Mouse (Mus musculus): ENCODE results near the gene Olfr709-ps1. TPM values are rescaled to one million over a fixed set of nuclear protein-coding genes. Genes with fewer than 3 reads are reported as not detected.

The Olfr709-ps1 gene
- polyA plus RNA-seq, 1 experiment from 2014 or later, result not detected

GRCm38 (mm10) chr7:106876791-106877190 is 55.2 kb downstream of the Olfr709-ps1 start, which contains the start of gene Olfr705:
Gene Olfr705, minus strand, starts transcription at chr7:106876891.
- no peak for DNase-seq (ENCODE audit: low spot score)
- Histone ChIP-seq H3K27ac (ENCODE audit: low read depth, low read length) (no peak within 1 kb of the TSS), H3K4me2 (ENCODE audit: low read depth) (no peak within 1 kb of the TSS), H3K27me3 (ENCODE audit: control insufficient read depth, insufficient read depth, low read length) (no peaks in the 10 kb centered on the region), H3K4me1 (ENCODE audit: control insufficient read depth, insufficient read depth, low read length) (no peaks in the 10 kb centered on the region), H3K36me3 (ENCODE audit: control insufficient read depth, insufficient read depth, low read length) (no peaks in the 10 kb centered on the region), H3K9ac (ENCODE audit: low read length) (no peak within 1 kb of the TSS), H3K9me3 (ENCODE audit: control insufficient read depth, low read length) (no peaks in the 10 kb centered on the region), H3K4me3 (ENCODE audit: low read depth, low read length) (no peak within 1 kb of the TSS)
- no peak for ATAC-seq (ENCODE audit: insufficient read depth, low FRiP score, low TSS enrichment)
- 86% methylated on average over 3 of the region's 3 CpGs for WGBS

Other genes starting within 250 kb of the Olfr709-ps1 start
- gene Olfr694, start 240.4 kb downstream of the Olfr709-ps1 start, polyA plus RNA-seq (2014; fragmentation: Nextera tagmentation; extraction: Ambion mirVana), result not detected in 2 replicates
- gene Olfr695, start 215.8 kb downstream of the Olfr709-ps1 start, polyA plus RNA-seq (2014; fragmentation: Nextera tagmentation; extraction: Ambion mirVana), result not detected in 2 replicates
- gene Olfr697, start 189.8 kb downstream of the Olfr709-ps1 start, polyA plus RNA-seq (2014; fragmentation: Nextera tagmentation; extraction: Ambion mirVana), result not detected in 2 replicates
- not detected in 2 replicates for gene Olfr698, start 176.8 kb downstream of the Olfr709-ps1 start, polyA plus RNA-seq (2014; fragmentation: Nextera tagmentation; extraction: Ambion mirVana)
- gene Olfr699, start 139.0 kb downstream of the Olfr709-ps1 start, polyA plus RNA-seq (2014; fragmentation: Nextera tagmentation; extraction: Ambion mirVana), result not detected in 2 replicates
- not detected in 2 replicates for gene Olfr700, start 123.4 kb downstream of the Olfr709-ps1 start, polyA plus RNA-seq (2014; fragmentation: Nextera tagmentation; extraction: Ambion mirVana)
- not detected in 2 replicates for gene Olfr701, start 118.1 kb downstream of the Olfr709-ps1 start, polyA plus RNA-seq (2014; fragmentation: Nextera tagmentation; extraction: Ambion mirVana)
- gene Olfr702, start 98.3 kb downstream of the Olfr709-ps1 start, polyA plus RNA-seq (2014; fragmentation: Nextera tagmentation; extraction: Ambion mirVana), result not detected in 2 replicates
- gene Olfr703, start 88.9 kb downstream of the Olfr709-ps1 start, polyA plus RNA-seq (2014; fragmentation: Nextera tagmentation; extraction: Ambion mirVana), result not detected in 2 replicates
- not detected in 2 replicates for gene Olfr704, start 69.0 kb downstream of the Olfr709-ps1 start, polyA plus RNA-seq (2014; fragmentation: Nextera tagmentation; extraction: Ambion mirVana)
- gene Olfr705, start 55.3 kb downstream of the Olfr709-ps1 start, polyA plus RNA-seq (2014; fragmentation: Nextera tagmentation; extraction: Ambion mirVana), result not detected in 2 replicates
- gene Olfr706, start 44.1 kb downstream of the Olfr709-ps1 start, polyA plus RNA-seq (2014; fragmentation: Nextera tagmentation; extraction: Ambion mirVana), result not detected in 2 replicates
- gene Olfr707, start 31.0 kb downstream of the Olfr709-ps1 start, polyA plus RNA-seq (2014; fragmentation: Nextera tagmentation; extraction: Ambion mirVana), result not detected in 2 replicates
- gene Olfr1532-ps1, start 24.2 kb downstream of the Olfr709-ps1 start, polyA plus RNA-seq (2014; fragmentation: Nextera tagmentation; extraction: Ambion mirVana), result not detected in 2 replicates
- not detected in 2 replicates for gene Olfr710, start 16.1 kb upstream of the Olfr709-ps1 start, polyA plus RNA-seq (2014; fragmentation: Nextera tagmentation; extraction: Ambion mirVana)
- not detected in 2 replicates for gene Olfr6, start 31.7 kb upstream of the Olfr709-ps1 start, polyA plus RNA-seq (2014; fragmentation: Nextera tagmentation; extraction: Ambion mirVana)
- not detected in 2 replicates for gene Olfr711, start 43.2 kb upstream of the Olfr709-ps1 start, polyA plus RNA-seq (2014; fragmentation: Nextera tagmentation; extraction: Ambion mirVana)
- gene Olfr2, start 73.9 kb upstream of the Olfr709-ps1 start, polyA plus RNA-seq (2014; fragmentation: Nextera tagmentation; extraction: Ambion mirVana), result not detected in 2 replicates
- gene Olfr713, start 99.0 kb upstream of the Olfr709-ps1 start, polyA plus RNA-seq (2014; fragmentation: Nextera tagmentation; extraction: Ambion mirVana), result not detected in 2 replicates
- not detected in 2 replicates for gene Olfr714, start 138.8 kb upstream of the Olfr709-ps1 start, polyA plus RNA-seq (2014; fragmentation: Nextera tagmentation; extraction: Ambion mirVana)
- gene Olfr17, start 161.0 kb upstream of the Olfr709-ps1 start, polyA plus RNA-seq (2014; fragmentation: Nextera tagmentation; extraction: Ambion mirVana), result not detected in 2 replicates
- not detected in 2 replicates for gene Olfr715b, start 178.2 kb upstream of the Olfr709-ps1 start, polyA plus RNA-seq (2014; fragmentation: Nextera tagmentation; extraction: Ambion mirVana)
- not detected in 2 replicates for gene Olfr715, start 198.9 kb upstream of the Olfr709-ps1 start, polyA plus RNA-seq (2014; fragmentation: Nextera tagmentation; extraction: Ambion mirVana)
- not detected in 2 replicates for gene Olfr716, start 206.1 kb upstream of the Olfr709-ps1 start, polyA plus RNA-seq (2014; fragmentation: Nextera tagmentation; extraction: Ambion mirVana)
- not detected in 2 replicates for gene Nlrp14, start 234.8 kb upstream of the Olfr709-ps1 start, polyA plus RNA-seq (2014; fragmentation: Nextera tagmentation; extraction: Ambion mirVana)